Mouse (Mus musculus): Measurements from ENCODE around the gene Oas3. TPM values are rescaled to one million over a fixed set of nuclear protein-coding genes. Genes with fewer than 3 reads are reported as not detected.
"Not testable (repeated sequence)": the region's sequence is repeated elsewhere in the genome, so short reads cannot be mapped to it uniquely, and the experiment has no call there.

Gene Oas3
- polyA plus RNA-seq (2015; fragmentation: Nextera tagmentation; extraction: Ambion mirVana): 1.0 and 1.3 TPM in 2 replicates

- Histone ChIP-seq H3K27ac (replicated peaks) (no peak within 1 kb of the TSS), H3K9me3 (replicated peaks) (no peaks in the 10 kb centered on the region), H3K27me3 (no peaks in the 10 kb centered on the region), H3K4me3 (replicated peaks) (peak within 1 kb of the TSS; percentile 20; the same call in 1 of the 2 replicates), H3K36me3 (replicated peaks) (no peaks in the 10 kb centered on the region), H3K4me1 (replicated peaks) (peaks cover 33% of the 10 kb centered on the region), H3K4me2 (peak within 1 kb of the TSS; percentile 52), H3K9ac (no peak within 1 kb of the TSS; the same call in 1 of the 2 replicates)
- 42% methylated on average over 9 of the region's 9 CpGs for WGBS (ENCODE audit: insufficient replicate concordance)
- ATAC-seq (ENCODE audit: insufficient read depth): no peak
Measured at GRCm38 (mm10) chr5:120777478-120777877, at the start of gene Oas3. Oas3 (minus strand) TSS chr5:120777661.

- no peak overlapping the region for H3K4me2 ChIP-seq
- H3K27ac ChIP-seq (replicated peaks): no peak overlapping the region
- no peaks in the 10 kb centered on the region for H3K27me3 ChIP-seq
- ATAC-seq (ENCODE audit: insufficient read depth): no peak
- H3K4me3 ChIP-seq (replicated peaks): no peak overlapping the region
- no peaks in the 10 kb centered on the region for H3K4me1 ChIP-seq (replicated peaks)
- no peaks in the 10 kb centered on the region for H3K9me3 ChIP-seq (replicated peaks)
- H3K9ac ChIP-seq: no peak overlapping the region
- H3K36me3 ChIP-seq (replicated peaks): no peaks in the 10 kb centered on the region
Measured at GRCm38 (mm10) chr5:120818999-120819398, 41.5 kb upstream of the Oas3 start.

- no peak overlapping the region for H3K4me2 ChIP-seq
- WGBS (ENCODE audit: insufficient replicate concordance): 59% methylated on average over 3 of the region's 3 CpGs
- H3K9me3 ChIP-seq (replicated peaks): no peaks in the 10 kb centered on the region
- H3K36me3 ChIP-seq (replicated peaks): no peaks in the 10 kb centered on the region
- no peaks in the 10 kb centered on the region for H3K27me3 ChIP-seq
- ATAC-seq (ENCODE audit: insufficient read depth): no peak
- no peak overlapping the region for H3K4me3 ChIP-seq (replicated peaks)
- no peak overlapping the region for H3K9ac ChIP-seq
- no peak overlapping the region for H3K27ac ChIP-seq (replicated peaks)
- peaks cover 16% of the 10 kb centered on the region for H3K4me1 ChIP-seq (replicated peaks)
Measured at GRCm38 (mm10) chr5:120815949-120816348, 38.5 kb upstream of the Oas3 start.

GRCm38 (mm10) chr5:120813023-120813422 is 35.6 kb upstream of the Oas3 start:
- Histone ChIP-seq H3K4me1 (replicated peaks) (peaks cover 22% of the 10 kb centered on the region), H3K9me3 (replicated peaks) (no peaks in the 10 kb centered on the region), H3K27me3 (no peaks in the 10 kb centered on the region), H3K4me3 (replicated peaks) (peak overlapping the region; percentile 72), H3K36me3 (replicated peaks) (no peaks in the 10 kb centered on the region), H3K9ac (peak overlapping the region; percentile 65), H3K27ac (replicated peaks) (0 out of 2 replicates have a peak overlapping the region, but pooled peaks have one; percentile 19), H3K4me2 (peak overlapping the region; percentile 75)
- WGBS (ENCODE audit: insufficient replicate concordance): 52% methylated on average over 6 of the region's 6 CpGs
- peak; percentile 46; the same call in 1 of the 2 replicates for ATAC-seq (ENCODE audit: insufficient read depth)

- Histone ChIP-seq H3K27me3 (no peaks in the 10 kb centered on the region), H3K4me2 (peak within 1 kb of the TSS; percentile 75), H3K4me1 (replicated peaks) (peaks cover 22% of the 10 kb centered on the region), H3K27ac (replicated peaks) (0 out of 2 replicates have a peak within 1 kb of the TSS, but pooled peaks have one; percentile 19), H3K9me3 (replicated peaks) (no peaks in the 10 kb centered on the region), H3K4me3 (replicated peaks) (peak within 1 kb of the TSS; percentile 72), H3K9ac (peak within 1 kb of the TSS; percentile 65), H3K36me3 (replicated peaks) (no peaks in the 10 kb centered on the region)
- 3% methylated on average over 18 of the region's 18 CpGs for WGBS (ENCODE audit: insufficient replicate concordance)
- peak; percentile 85 for ATAC-seq (ENCODE audit: insufficient read depth)
Measured at GRCm38 (mm10) chr5:120811951-120812819, 34.7 kb upstream of the Oas3 start, which contains the start of gene Oas1c. Oas1c (minus strand) TSS chr5:120812514.

- 26% methylated on average over 6 of the region's 6 CpGs for WGBS (ENCODE audit: insufficient replicate concordance)
Measured at GRCm38 (mm10) chr5:120809171-120809570, 31.7 kb upstream of the Oas3 start.

GRCm38 (mm10) chr5:120806458-120806857 is 29.0 kb upstream of the Oas3 start:
- WGBS (ENCODE audit: insufficient replicate concordance): 69% methylated on average over 1 of the region's 1 CpGs
- H3K9me3 ChIP-seq (replicated peaks): no peaks in the 10 kb centered on the region
- no peak for ATAC-seq (ENCODE audit: insufficient read depth)
- H3K27ac ChIP-seq (replicated peaks): no peak overlapping the region
- no peak overlapping the region for H3K4me3 ChIP-seq (replicated peaks)
- H3K36me3 ChIP-seq (replicated peaks): no peaks in the 10 kb centered on the region
- H3K9ac ChIP-seq: no peak overlapping the region
- no peaks in the 10 kb centered on the region for H3K27me3 ChIP-seq
- peaks cover 6% of the 10 kb centered on the region; the same call in 1 of the 2 replicates for H3K4me1 ChIP-seq (replicated peaks)
- no peak overlapping the region for H3K4me2 ChIP-seq

More at GRCm38 (mm10) chr5:120809171-120809570, 31.7 kb upstream of the Oas3 start:
- Histone ChIP-seq H3K27me3 (no peaks in the 10 kb centered on the region), H3K36me3 (replicated peaks) (no peaks in the 10 kb centered on the region), H3K4me1 (replicated peaks) (peaks cover 22% of the 10 kb centered on the region), H3K4me3 (replicated peaks) (no peak overlapping the region), H3K9ac (no peak overlapping the region; the same call in 1 of the 2 replicates), H3K4me2 (no peak overlapping the region), H3K27ac (replicated peaks) (no peak overlapping the region), H3K9me3 (replicated peaks) (no peaks in the 10 kb centered on the region)
- ATAC-seq (ENCODE audit: insufficient read depth): no peak

GRCm38 (mm10) chr5:120803596-120803995 is 26.1 kb upstream of the Oas3 start:
- H3K36me3 ChIP-seq (replicated peaks): no peaks in the 10 kb centered on the region
- H3K4me3 ChIP-seq (replicated peaks): no peak overlapping the region
- H3K4me1 ChIP-seq (replicated peaks): no peaks in the 10 kb centered on the region
- no peak for ATAC-seq (ENCODE audit: insufficient read depth)
- H3K27ac ChIP-seq (replicated peaks): no peak overlapping the region
- no peak overlapping the region for H3K4me2 ChIP-seq
- H3K9me3 ChIP-seq (replicated peaks): no peaks in the 10 kb centered on the region
- WGBS (ENCODE audit: insufficient replicate concordance): 38% methylated on average over 2 of the region's 2 CpGs
- H3K9ac ChIP-seq: no peak overlapping the region
- H3K27me3 ChIP-seq: no peaks in the 10 kb centered on the region

GRCm38 (mm10) chr5:120798943-120799342 is 21.5 kb upstream of the Oas3 start:
- not testable (repeated sequence) for H3K9me3 ChIP-seq (replicated peaks); H3K27me3 ChIP-seq; H3K36me3 ChIP-seq (replicated peaks); ATAC-seq (ENCODE audit: insufficient read depth); H3K27ac ChIP-seq (replicated peaks); H3K4me1 ChIP-seq (replicated peaks); H3K9ac ChIP-seq; H3K4me2 ChIP-seq; H3K4me3 ChIP-seq (replicated peaks)
- 33% methylated on average over 2 of the region's 2 CpGs for WGBS (ENCODE audit: insufficient replicate concordance)

GRCm38 (mm10) chr5:120798147-120798546 is 20.7 kb upstream of the Oas3 start:
- H3K9ac ChIP-seq; ATAC-seq (ENCODE audit: insufficient read depth); H3K27me3 ChIP-seq; H3K27ac ChIP-seq (replicated peaks); H3K4me3 ChIP-seq (replicated peaks); H3K9me3 ChIP-seq (replicated peaks); H3K4me1 ChIP-seq (replicated peaks); H3K4me2 ChIP-seq; H3K36me3 ChIP-seq (replicated peaks): not testable (repeated sequence)
- WGBS (ENCODE audit: insufficient replicate concordance): 61% methylated on average over 5 of the region's 5 CpGs

GRCm38 (mm10) chr5:120795480-120796034 is 18.1 kb upstream of the Oas3 start, which contains the start of gene Oas1e:
Oas1e (minus strand) TSS chr5:120795530.
- WGBS (ENCODE audit: insufficient replicate concordance): 62% methylated on average over 9 of the region's 9 CpGs
- not testable (repeated sequence) for H3K4me3 ChIP-seq (replicated peaks); ATAC-seq (ENCODE audit: insufficient read depth); H3K9me3 ChIP-seq (replicated peaks); H3K27me3 ChIP-seq; H3K4me2 ChIP-seq; H3K27ac ChIP-seq (replicated peaks); H3K4me1 ChIP-seq (replicated peaks); H3K36me3 ChIP-seq (replicated peaks); H3K9ac ChIP-seq

Measured in liver, embryonic 15.5 days (tissue).